Mouse (Mus musculus) hindbrain, embryonic 14.5 days (tissue): ENCODE results near the gene Snapc2. TPM values are rescaled to one million over a fixed set of nuclear protein-coding genes. Genes with fewer than 3 reads are reported as not detected.
A peak's percentile ranks its signal among the peaks of the same experiment; 100 is the strongest.

Experiments used
- ATAC-seq: fragments of 200-750 bp; cut with Nextera tagmentation; 2 replicates; pipeline ENCODE4 v1.8.0; 2017; ENCODE audit warnings: moderate number of reproducible peaks, mild to moderate bottlenecking, moderate TSS enrichment, moderate library complexity; ENCODE audit not compliant: low FRiP score
- DNase-seq: peaks from one replicate; pipeline ENCODE4 v3.0.0-alpha.2; 2015; ENCODE audit warnings: low spot score
- H3K27ac ChIP-seq: fragments of 300-500 bp; sonication (generic); 2 replicates; pipeline ENCODE4 v1.5.1; 2014; ENCODE audit warnings: mild to moderate bottlenecking, moderate library complexity
- H3K27me3 ChIP-seq: fragments of 300-500 bp; sonication (generic); 2 replicates; pipeline ENCODE4 v1.6.1; 2014; ENCODE audit warnings: mild to moderate bottlenecking, low read length, mixed read lengths; ENCODE audit not compliant: control insufficient read depth, insufficient read depth
- H3K36me3 ChIP-seq: fragments of 300-500 bp; sonication (generic); replicated peaks from 2 replicates; pipeline ENCODE4 v1.6.1; 2014; ENCODE audit not compliant: control insufficient read depth, insufficient read depth
- H3K4me1 ChIP-seq: fragments of 300-500 bp; sonication (generic); replicated peaks from 2 replicates; pipeline ENCODE4 v1.6.1; 2014; ENCODE audit warnings: antibody characterized with exemption, low read length, mixed read lengths; ENCODE audit not compliant: control insufficient read depth, insufficient read depth
- H3K4me2 ChIP-seq: fragments of 300-500 bp; sonication (generic); replicated peaks from 2 replicates; pipeline ENCODE4 v1.6.1; 2014; ENCODE audit warnings: mild to moderate bottlenecking, moderate library complexity
- H3K4me3 ChIP-seq: fragments of 300-500 bp; sonication (generic); replicated peaks from 2 replicates; pipeline ENCODE4 v1.5.1; 2014; ENCODE audit warnings: mild to moderate bottlenecking, low read length
- H3K9ac ChIP-seq: fragments of 300-500 bp; sonication (generic); 2 replicates; pipeline ENCODE4 v1.6.1; 2014
- H3K9me3 ChIP-seq: fragments of 300-500 bp; sonication (generic); 2 replicates; pipeline ENCODE4 v1.6.1; 2016; ENCODE audit warnings: low read length; ENCODE audit not compliant: control insufficient read depth
- WGBS: fragments of 180-500 bp; shearing (Covaris S2); extraction: QIAGEN DNeasy Blood & Tissue Kit; methylation state at CpG from one replicate; pipeline ENCODE4 v1.1.7; 2014; 5-methylcytosine and 5-hydroxymethylcytosine counted together
- polyA plus RNA-seq: library from polyadenylated mRNA; unstranded; fragments of >200 nt; fragmentation: Nextera tagmentation; extraction: Ambion mirVana; gene quantifications from 2 replicates; pipeline ENCODE4 v1.2.1, GENCODE M21; 2014

Gene Snapc2
- polyA plus RNA-seq, 1 experiment from 2014 or later: 62.3 TPM

GRCm38 (mm10) chr8:4258678-4259077 lies 5.8 kb downstream of the Snapc2 start:
- Histone ChIP-seq H3K4me1 (peaks cover 25% of the 10 kb centered on the region), H3K9me3 (no peaks in the 10 kb centered on the region), H3K27me3 (no peaks in the 10 kb centered on the region), H3K27ac (peak overlapping the region; percentile 88), H3K9ac (peak overlapping the region; percentile 75), H3K4me3 (peak overlapping the region; percentile 53), H3K4me2 (peak overlapping the region; percentile 61), H3K36me3 (peaks cover 68% of the 10 kb centered on the region)
- no peak for DNase-seq
- WGBS: under 1% methylated on average over 32 of the region's 32 CpGs
- peak; percentile 76 for ATAC-seq

- no peaks in the 10 kb centered on the region for H3K27me3 ChIP-seq
- H3K4me1 ChIP-seq: peaks cover 19% of the 10 kb centered on the region
- peak within 1 kb of the TSS; percentile 53 for H3K4me3 ChIP-seq
- H3K36me3 ChIP-seq: peaks cover 74% of the 10 kb centered on the region
- H3K9me3 ChIP-seq: no peaks in the 10 kb centered on the region
- peak within 1 kb of the TSS; percentile 61 for H3K4me2 ChIP-seq
- ATAC-seq: peak; percentile 88
- peak within 1 kb of the TSS; percentile 75 for H3K9ac ChIP-seq
- peak within 1 kb of the TSS; percentile 88 for H3K27ac ChIP-seq
- peak; percentile 91 for DNase-seq
- WGBS: 7% methylated on average over 28 of the region's 33 CpGs
Observed at GRCm38 (mm10) chr8:4259125-4259804, 6.4 kb downstream of the Snapc2 start, which contains the start of gene Ctxn1. Ctxn1 (minus strand) TSS chr8:4259274.

- Histone ChIP-seq H3K4me2 (peak overlapping the region; percentile 61), H3K4me1 (peaks cover 16% of the 10 kb centered on the region), H3K36me3 (peaks cover 73% of the 10 kb centered on the region), H3K4me3 (peak overlapping the region; percentile 53; the same call in 1 of the 2 replicates), H3K9me3 (no peaks in the 10 kb centered on the region), H3K27ac (peak overlapping the region; percentile 88), H3K9ac (peak overlapping the region; percentile 75), H3K27me3 (no peaks in the 10 kb centered on the region)
- ATAC-seq (no peak), DNase-seq (no peak)
- WGBS: 91% methylated on average over 4 of the region's 4 CpGs
Observed at GRCm38 (mm10) chr8:4259805-4260170, 6.9 kb downstream of the Snapc2 start.

GRCm38 (mm10) chr8:4263105-4263791 lies 10.4 kb downstream of the Snapc2 start:
- no peaks in the 10 kb centered on the region for H3K9me3 ChIP-seq
- no peak overlapping the region for H3K4me3 ChIP-seq
- H3K4me1 ChIP-seq: no peaks in the 10 kb centered on the region; the same call in 1 of the 2 replicates
- H3K27me3 ChIP-seq: no peaks in the 10 kb centered on the region
- 91% methylated on average over 8 of the region's 8 CpGs for WGBS
- H3K27ac ChIP-seq: no peak overlapping the region
- no peak overlapping the region for H3K9ac ChIP-seq
- DNase-seq: no peak
- peaks cover 84% of the 10 kb centered on the region for H3K36me3 ChIP-seq
- ATAC-seq: no peak
- H3K4me2 ChIP-seq: no peak overlapping the region

GRCm38 (mm10) chr8:4265160-4265914 lies 12.5 kb downstream of the Snapc2 start:
- no peaks in the 10 kb centered on the region for H3K4me1 ChIP-seq
- 95% methylated on average over 15 of the region's 15 CpGs for WGBS
- H3K36me3 ChIP-seq: peaks cover 98% of the 10 kb centered on the region
- H3K9ac ChIP-seq: no peak overlapping the region
- no peaks in the 10 kb centered on the region for H3K27me3 ChIP-seq
- no peak overlapping the region for H3K4me2 ChIP-seq
- H3K9me3 ChIP-seq: no peaks in the 10 kb centered on the region
- H3K4me3 ChIP-seq: no peak overlapping the region
- H3K27ac ChIP-seq: no peak overlapping the region
- ATAC-seq (no peak), DNase-seq (no peak)

- Histone ChIP-seq H3K4me1 (no peaks in the 10 kb centered on the region), H3K27me3 (no peaks in the 10 kb centered on the region), H3K9ac (no peak overlapping the region), H3K36me3 (peaks cover 94% of the 10 kb centered on the region), H3K4me2 (no peak overlapping the region), H3K9me3 (no peaks in the 10 kb centered on the region), H3K4me3 (no peak overlapping the region), H3K27ac (no peak overlapping the region)
- DNase-seq (no peak), ATAC-seq (no peak)
- WGBS: 77% methylated on average over 15 of the region's 15 CpGs
Observed at GRCm38 (mm10) chr8:4267627-4268026, 14.7 kb downstream of the Snapc2 start.

- DNase-seq (no peak), ATAC-seq (no peak)
- no peak overlapping the region for H3K27ac ChIP-seq
- no peaks in the 10 kb centered on the region for H3K4me1 ChIP-seq
- peaks cover 87% of the 10 kb centered on the region for H3K36me3 ChIP-seq
- H3K9ac ChIP-seq: no peak overlapping the region
- H3K27me3 ChIP-seq: no peaks in the 10 kb centered on the region
- WGBS: 89% methylated on average over 6 of the region's 6 CpGs
- H3K4me2 ChIP-seq: no peak overlapping the region
- no peaks in the 10 kb centered on the region for H3K9me3 ChIP-seq
- no peak overlapping the region for H3K4me3 ChIP-seq
Observed at GRCm38 (mm10) chr8:4269609-4270008, 16.7 kb downstream of the Snapc2 start.

GRCm38 (mm10) chr8:4275275-4276110 lies 22.6 kb downstream of the Snapc2 start, which contains the start of gene Timm44:
Timm44 (minus strand) TSS chr8:4275913.
- peak; percentile 98 for ATAC-seq
- WGBS: 1% methylated on average over 39 of the region's 39 CpGs
- H3K27me3 ChIP-seq: no peaks in the 10 kb centered on the region

More at GRCm38 (mm10) chr8:4275275-4276110, 22.6 kb downstream of the Snapc2 start, which contains the start of gene Timm44:
- peak; percentile 99 for DNase-seq
- peak within 1 kb of the TSS; percentile 68 for H3K4me2 ChIP-seq
- peak within 1 kb of the TSS; percentile 77 for H3K9ac ChIP-seq
- H3K4me3 ChIP-seq: peak within 1 kb of the TSS; percentile 77
- H3K36me3 ChIP-seq: peaks cover 29% of the 10 kb centered on the region; the same call in 1 of the 2 replicates
- peaks cover 5% of the 10 kb centered on the region for H3K4me1 ChIP-seq
- peak within 1 kb of the TSS; percentile 81 for H3K27ac ChIP-seq
- H3K9me3 ChIP-seq: no peaks in the 10 kb centered on the region
